Mouse (Mus musculus) layer of hippocampus, adult 18-20 months (tissue): ENCODE measurements around the gene Nap1l4. TPM values are rescaled to one million over a fixed set of nuclear protein-coding genes. Genes with fewer than 3 reads are reported as not detected.
"Not testable (repeated sequence)": the region's sequence is repeated elsewhere in the genome, so short reads cannot be mapped to it uniquely, and the experiment has no call there.

Experiments used
- DNase-seq, 2 experiments: peaks; one replicate each; pipeline ENCODE4 v3.0.0; 2022; ENCODE audit warnings: low spot score in 2 of 2
- long read RNA-seq: library from polyadenylated mRNA; stranded (forward); transcript quantifications from one replicate; pipeline ENCODE4 v2.0.0, GENCODE M21; 2021
- total RNA-seq, 2 experiments: library from RNA; stranded (reverse); gene quantifications; 2 replicates each; pipeline ENCODE4 v1.2.3; 2021

The Nap1l4 gene
- 100 to 1,000 TPM; 123 to 136 TPM for total RNA-seq
- long read RNA-seq, transcript Nap1l4-206 (15 exons, 2,259 nt): major isoform, 39 of 102 reads
- long read RNA-seq, transcript Nap1l4-201 (16 exons, 2,285 nt): minor isoform, 32 of 102 reads
- long read RNA-seq, partial matches to known transcripts: 11 of 102 reads
- long read RNA-seq, other reads (novel, unspliced or antisense): 19 of 102 reads

DNA sequence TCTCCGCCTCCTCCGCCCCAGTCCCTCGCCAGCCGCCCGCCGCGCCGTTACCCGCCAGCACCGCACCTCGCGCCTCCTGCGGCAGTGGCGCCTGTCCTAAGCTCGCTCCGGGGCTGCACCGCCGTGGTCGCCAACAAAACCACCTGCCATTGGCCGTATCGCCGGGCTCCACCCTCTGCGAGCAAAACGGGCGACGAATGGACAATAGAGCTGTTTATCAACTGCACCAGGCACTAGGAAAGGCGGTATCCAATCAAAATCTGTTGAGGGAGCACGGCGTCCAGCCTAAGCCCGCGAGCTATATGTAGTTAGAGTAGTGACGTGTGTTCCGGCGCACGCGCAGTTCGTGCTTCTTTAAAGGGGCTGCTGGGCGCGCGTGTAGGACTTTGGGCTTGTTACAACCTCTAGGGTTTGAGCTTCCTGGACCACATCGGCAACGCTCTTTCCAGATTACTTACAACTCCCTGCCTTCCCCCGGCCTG is at the start of gene Nap1l4:
Gene Nap1l4 (minus strand): TSS at position 131 of the 482 bp plus-strand sequence.
- DNase-seq: peak; percentile 99 to 100

DNA sequence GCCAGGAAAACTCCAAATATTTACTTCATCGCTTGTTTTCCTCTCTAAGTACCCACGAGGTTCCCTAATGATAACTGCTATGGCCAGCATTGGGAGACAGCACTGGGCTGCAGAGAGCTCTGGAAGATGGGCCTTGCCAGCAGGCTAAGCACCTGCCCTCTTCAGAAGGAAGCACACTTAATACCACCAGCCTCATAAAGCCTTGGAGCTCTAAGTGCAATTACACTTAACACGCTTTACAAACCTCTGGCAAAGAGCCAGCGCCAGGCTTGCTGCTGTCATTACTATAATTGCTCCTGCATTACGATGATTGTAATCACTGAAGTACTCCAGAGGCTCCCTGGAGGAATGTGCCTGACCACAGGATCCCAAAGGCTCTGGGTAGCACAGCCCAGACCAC is 46.0 kb upstream of the Nap1l4 start:
- DNase-seq: no peak

DNA sequence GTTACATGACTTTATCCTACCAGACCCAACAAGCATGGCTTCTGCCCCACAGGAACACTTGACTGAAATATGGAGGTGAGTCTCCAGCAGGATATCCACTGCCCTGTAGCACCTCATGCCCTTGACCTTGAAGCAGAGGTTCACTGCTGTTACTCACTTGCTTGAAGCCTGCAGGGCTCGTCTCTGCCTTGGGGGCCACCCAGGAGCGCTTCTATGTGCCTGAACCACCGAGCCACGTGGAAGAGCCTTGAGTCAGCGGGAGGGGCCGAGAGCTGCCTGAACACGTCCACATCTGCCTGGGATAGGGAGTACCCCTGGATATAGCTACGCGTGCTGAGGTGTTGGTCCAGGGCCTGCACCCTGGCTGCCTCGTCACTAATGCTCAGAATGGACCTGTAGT is 43.3 kb upstream of the Nap1l4 start:
- no peak for DNase-seq

DNA sequence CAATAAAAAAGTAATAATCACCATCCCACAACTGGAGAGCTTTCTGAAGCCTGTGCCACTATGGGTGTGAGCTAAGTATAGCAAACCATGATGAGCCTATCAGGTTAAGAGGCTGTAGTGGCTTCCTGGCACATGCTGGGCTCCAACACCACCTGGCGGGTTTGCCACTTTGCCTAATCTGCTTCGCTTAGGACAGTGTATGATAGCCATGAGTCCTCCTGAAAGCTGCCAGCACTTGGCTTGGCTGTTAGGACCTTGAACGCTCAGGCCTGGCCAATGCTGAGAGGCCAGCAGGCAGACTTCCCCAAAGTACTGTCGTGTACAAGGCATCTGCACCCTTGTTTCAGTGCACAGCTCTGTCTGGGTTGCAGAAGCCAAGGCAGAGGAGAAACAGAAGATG is 39.1 kb upstream of the Nap1l4 start:
- no peak for DNase-seq

DNA sequence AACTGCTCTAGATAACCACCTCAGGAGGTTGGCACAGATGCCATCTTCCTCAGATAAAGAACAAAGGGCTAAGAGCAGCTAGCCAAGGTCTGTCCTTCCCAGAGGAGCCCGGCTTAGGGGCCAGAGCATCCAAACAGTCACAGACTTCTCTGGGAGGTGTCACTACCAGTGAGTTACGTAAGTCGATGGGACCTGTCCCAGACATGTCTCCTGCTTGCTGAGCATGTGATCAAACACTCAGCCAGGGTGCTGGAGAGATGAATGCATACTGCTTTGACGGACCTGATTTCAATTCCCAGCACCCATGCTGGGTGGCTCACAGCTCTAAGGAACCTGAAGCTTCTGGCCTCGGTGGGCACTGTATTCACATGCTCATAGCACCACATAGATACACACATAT is 38.7 kb upstream of the Nap1l4 start:
- DNase-seq: no peak

- DNase-seq: peak; percentile 13 to 51
These were observed 35.0 kb upstream of the Nap1l4 start for GRCm38 (mm10) chr7:143583956-143584355.

GRCm38 (mm10) chr7:143583025-143583424 is 34.1 kb upstream of the Nap1l4 start:
- DNase-seq: no peak

GRCm38 (mm10) chr7:143575751-143576150 is 26.8 kb upstream of the Nap1l4 start:
- DNase-seq: no peak

- DNase-seq: no peak
These were observed 16.7 kb upstream of the Nap1l4 start for GRCm38 (mm10) chr7:143565648-143566039.

GRCm38 (mm10) chr7:143565015-143565647 is 16.2 kb upstream of the Nap1l4 start:
- no peak for DNase-seq

GRCm38 (mm10) chr7:143563787-143564186 is 14.9 kb upstream of the Nap1l4 start:
- DNase-seq: no peak

DNA sequence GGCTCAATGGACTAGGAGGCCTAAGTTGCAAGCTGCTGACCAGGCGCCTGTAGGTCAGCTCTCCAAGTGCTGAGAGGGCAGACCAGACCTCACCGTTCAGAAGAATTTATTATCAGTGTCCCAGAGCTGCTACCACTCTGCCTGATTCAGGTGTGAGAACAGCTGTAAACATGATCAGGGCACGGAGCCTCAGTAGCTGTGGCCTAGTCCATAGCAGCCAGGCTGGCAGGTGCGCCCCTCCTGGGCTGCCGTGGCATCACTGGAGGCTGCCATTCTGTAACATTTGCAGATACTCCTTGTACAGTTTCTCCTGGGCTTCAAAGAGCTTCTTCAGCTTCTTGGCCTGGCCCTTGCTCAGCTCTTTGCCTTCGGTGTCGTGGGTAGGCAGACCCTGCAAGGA is 8.7 kb upstream of the Nap1l4 start:
- DNase-seq: no peak

DNA sequence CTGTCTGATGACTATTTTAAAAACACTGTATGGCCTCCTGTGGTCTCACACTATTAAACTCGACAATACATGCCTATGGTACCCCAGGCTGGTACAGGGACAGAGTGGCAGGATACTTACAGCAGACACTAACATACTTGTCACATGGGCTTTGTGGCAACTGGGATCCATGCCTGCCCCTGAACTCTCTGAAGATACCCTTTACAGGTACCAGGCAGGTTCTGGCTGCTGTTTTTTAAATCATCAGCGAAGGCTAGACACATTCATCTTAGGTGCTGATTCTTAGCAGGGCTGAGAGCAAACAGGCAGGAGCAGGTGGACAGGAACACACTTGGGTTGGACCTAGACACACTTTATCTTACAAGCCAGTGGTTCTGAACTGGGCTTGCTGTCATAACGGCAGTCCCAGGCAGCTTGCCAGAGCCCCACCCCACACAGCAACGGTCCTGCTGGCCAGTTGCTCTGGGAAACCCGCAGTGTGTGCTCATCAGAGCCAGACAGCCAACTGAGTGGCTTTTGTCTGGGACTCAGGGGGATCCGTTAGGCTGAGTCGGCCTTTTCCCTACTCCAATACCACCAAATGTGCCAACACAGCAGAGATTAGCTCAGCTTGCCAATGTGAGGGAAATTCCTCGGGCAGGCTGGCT is 8.2 kb upstream of the Nap1l4 start:
- peak in 1 of 2 experiments; percentile 23 for DNase-seq

GRCm38 (mm10) chr7:143549588-143550220 is 798 bp upstream of the Nap1l4 start:
- DNase-seq: no peak

- DNase-seq: peak in 1 of 2 experiments; percentile 18
These were observed 510 bp downstream of the Nap1l4 start for GRCm38 (mm10) chr7:143548231-143548961.

GRCm38 (mm10) chr7:143546554-143546953 is 2.4 kb downstream of the Nap1l4 start:
- no peak for DNase-seq

DNA sequence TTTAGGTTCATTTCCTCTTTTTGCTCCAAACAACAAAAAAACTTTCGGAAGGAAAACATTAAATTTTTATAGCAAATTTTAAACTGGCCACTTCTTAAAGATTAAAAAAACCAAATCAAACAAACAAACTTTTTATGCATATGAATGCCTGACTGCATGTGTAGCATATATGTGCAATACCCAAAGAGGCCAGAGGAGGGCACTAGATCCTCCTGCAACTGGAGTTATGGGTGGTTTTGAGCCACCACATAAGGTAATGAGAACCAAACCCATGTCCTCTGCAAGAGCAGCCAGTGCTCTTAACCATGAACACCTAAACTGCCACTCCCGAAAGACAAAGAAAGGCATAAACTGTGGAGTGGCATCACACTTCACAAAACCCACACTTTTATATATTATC is 4.5 kb downstream of the Nap1l4 start:
- no peak for DNase-seq

GRCm38 (mm10) chr7:143538671-143539070 is 10.2 kb downstream of the Nap1l4 start:
- no peak for DNase-seq

DNA sequence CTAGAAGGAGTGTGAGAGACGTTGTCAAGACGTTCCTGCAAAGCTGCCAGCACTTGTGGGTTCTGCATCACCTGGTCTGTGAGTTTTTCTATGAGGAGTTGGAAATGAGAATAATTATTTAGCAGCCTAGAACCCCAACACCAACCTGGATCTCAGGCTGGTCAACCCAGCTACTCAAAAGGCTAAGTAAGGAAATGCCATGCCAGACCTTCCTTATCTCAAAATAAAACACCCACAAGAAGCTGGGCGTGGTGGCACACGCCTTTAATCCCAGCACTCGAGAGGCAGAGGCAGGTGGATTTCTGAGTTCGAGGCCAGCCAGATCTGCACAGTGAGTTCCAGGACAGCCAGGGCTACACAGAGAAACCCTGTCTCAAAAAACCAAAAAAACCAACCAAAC is 10.7 kb downstream of the Nap1l4 start:
- DNase-seq: not testable (repeated sequence)

- no peak for DNase-seq
These were observed 12.7 kb downstream of the Nap1l4 start for GRCm38 (mm10) chr7:143536251-143536650.

DNA sequence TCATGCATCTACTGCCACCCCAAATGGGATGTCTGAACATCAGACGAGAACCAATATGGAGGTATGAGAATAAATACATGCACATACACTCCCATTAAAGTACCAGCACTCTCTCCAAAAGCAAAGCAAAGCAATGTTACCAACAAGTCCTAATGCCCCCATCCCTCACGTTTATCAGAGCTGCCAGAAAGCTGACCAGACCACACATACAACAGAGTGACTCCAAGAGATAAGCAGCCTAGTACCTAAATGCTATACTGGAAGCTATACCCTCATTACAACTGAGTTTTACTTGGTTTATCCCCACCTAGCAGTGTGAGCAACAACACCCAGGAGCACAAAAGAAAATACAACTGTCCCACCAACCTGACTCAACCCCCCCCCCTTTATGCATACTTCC is 15.6 kb downstream of the Nap1l4 start:
- no peak for DNase-seq
